Mouse (Mus musculus) bone marrow, adult 2 months (tissue): Measurements from ENCODE around the gene Sp100. TPM values are rescaled to one million over a fixed set of nuclear protein-coding genes. Genes with fewer than 3 reads are reported as not detected.

ENCODE experiments used
- H3K27ac ChIP-seq: fragments of 200-500 bp; 2 replicates; pipeline ENCODE4 v1.5.1; 2012; ENCODE audit warnings: low read depth, mild to moderate bottlenecking, control low read depth, inconsistent platforms, low read length; ENCODE audit not compliant: control insufficient read depth, poor library complexity, insufficient read depth
- H3K4me1 ChIP-seq: fragments of 200-500 bp; 2 replicates; pipeline ENCODE4 v1.6.1; 2011; ENCODE audit warnings: low read length; ENCODE audit not compliant: control insufficient read depth, insufficient read depth
- H3K4me3 ChIP-seq: fragments of 200-500 bp; replicated peaks from 2 replicates; pipeline ENCODE3; 2011; ENCODE audit warnings: mild to moderate bottlenecking, low read depth, low read length, control low read depth; ENCODE audit not compliant: control insufficient read depth
- CTCF ChIP-seq: fragments of 200-500 bp; IDR thresholded peaks from 2 replicates; pipeline ENCODE4 v1.5.1; 2011; ENCODE audit warnings: low read length, control low read depth; ENCODE audit not compliant: control insufficient read depth, insufficient read depth
- POLR2A ChIP-seq: fragments of 200-500 bp; IDR thresholded peaks from 2 replicates; pipeline ENCODE4 v1.6.1; 2011; ENCODE audit warnings: low read depth, mild to moderate bottlenecking, control low read depth, low read length, borderline replicate concordance; ENCODE audit not compliant: control insufficient read depth
- WGBS: fragments of 180-500 bp; shearing (Covaris S2); methylation state at CpG from one replicate; pipeline ENCODE4 v1.1.7; 2018; 5-methylcytosine and 5-hydroxymethylcytosine counted together
- polyA plus RNA-seq: library from polyadenylated mRNA; stranded (reverse); fragments of >200 nt; gene quantifications from 2 replicates; pipeline ENCODE4 v1.2.4, GENCODE M21; 2011; ENCODE audit warnings: low replicate concordance; ENCODE audit not compliant: missing spikeins, insufficient read depth, insufficient read length

Gene Sp100
- polyA plus RNA-seq, 1 experiment = 147 TPM

DNA sequence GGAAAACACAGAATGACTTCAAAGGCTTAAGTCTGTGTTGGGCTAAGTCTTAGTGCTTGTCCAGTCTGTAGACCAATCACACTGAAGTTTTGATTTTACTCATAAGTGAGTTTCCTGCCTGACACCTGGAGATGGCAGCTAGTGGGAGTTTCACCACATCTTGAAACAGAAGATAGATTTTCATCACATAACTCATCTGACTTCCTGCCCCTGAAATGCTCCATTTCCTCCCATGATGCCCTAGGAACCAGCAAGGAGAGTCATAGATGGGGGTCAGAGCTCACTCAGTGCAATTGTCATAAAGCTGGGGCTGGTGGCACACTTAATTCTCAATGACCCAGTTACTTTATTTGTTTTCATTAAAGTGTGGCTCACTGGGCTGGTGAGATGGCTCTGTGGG lies 90.0 kb downstream of the Sp100 start:
- peaks cover 2% of the 10 kb centered on the region; the same call in 1 of the 2 replicates for H3K4me1 ChIP-seq
- H3K27ac ChIP-seq = no peak overlapping the region
- H3K4me3 ChIP-seq = no peak overlapping the region
- TF ChIP-seq POLR2A (no peak), CTCF (no peak)

DNA sequence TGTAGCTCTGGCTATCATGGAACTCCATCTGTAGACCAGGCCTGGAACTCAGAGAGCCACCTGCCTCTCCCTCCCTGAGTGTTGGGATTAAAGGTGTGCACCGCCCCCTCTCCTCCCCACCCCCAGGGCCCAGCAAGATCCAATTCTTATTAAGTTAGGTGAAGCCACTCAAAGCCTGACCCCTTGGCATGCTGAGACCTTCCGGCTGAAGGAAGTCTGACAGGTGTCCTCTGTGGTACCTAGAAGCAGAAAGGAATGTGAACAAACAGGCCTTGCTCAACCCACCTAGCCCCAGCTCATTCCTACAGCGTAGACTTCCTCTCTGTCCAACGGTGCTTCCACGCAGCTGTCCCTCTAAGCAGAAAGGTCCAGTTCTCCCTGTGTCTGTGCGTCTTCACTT lies 91.1 kb downstream of the Sp100 start:
- no peak for TF ChIP-seq POLR2A
- TF ChIP-seq CTCF = no peak
- peaks cover 2% of the 10 kb centered on the region; the same call in 1 of the 2 replicates for H3K4me1 ChIP-seq
- WGBS = 50% methylated on average over 6 of the region's 6 CpGs
- no peak overlapping the region for H3K27ac ChIP-seq
- H3K4me3 ChIP-seq = no peak overlapping the region

DNA sequence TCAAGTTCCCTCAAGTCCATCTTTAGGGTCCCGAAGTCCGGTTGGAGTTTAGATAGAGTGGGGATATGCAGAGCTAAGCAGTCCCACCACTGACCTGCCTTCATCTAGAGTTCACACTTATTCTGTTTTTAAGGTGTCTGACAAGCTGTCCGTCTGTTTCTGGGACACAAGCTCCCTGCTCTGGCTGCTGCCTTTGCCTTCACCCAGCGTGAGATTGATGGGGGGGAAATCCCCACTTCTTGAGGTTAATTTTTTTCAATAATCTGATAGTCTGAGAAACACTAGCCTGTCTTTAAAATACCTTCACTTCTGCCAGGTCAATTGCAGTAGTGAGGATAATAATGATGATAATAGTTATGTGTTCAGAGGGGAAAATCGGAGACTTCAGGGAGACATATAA lies 92.5 kb downstream of the Sp100 start:
- TF ChIP-seq POLR2A = no peak
- no peak for TF ChIP-seq CTCF
- H3K4me3 ChIP-seq = no peak overlapping the region
- H3K27ac ChIP-seq = no peak overlapping the region
- H3K4me1 ChIP-seq = peaks cover 2% of the 10 kb centered on the region; the same call in 1 of the 2 replicates
- 69% methylated on average over 5 of the region's 5 CpGs for WGBS

DNA sequence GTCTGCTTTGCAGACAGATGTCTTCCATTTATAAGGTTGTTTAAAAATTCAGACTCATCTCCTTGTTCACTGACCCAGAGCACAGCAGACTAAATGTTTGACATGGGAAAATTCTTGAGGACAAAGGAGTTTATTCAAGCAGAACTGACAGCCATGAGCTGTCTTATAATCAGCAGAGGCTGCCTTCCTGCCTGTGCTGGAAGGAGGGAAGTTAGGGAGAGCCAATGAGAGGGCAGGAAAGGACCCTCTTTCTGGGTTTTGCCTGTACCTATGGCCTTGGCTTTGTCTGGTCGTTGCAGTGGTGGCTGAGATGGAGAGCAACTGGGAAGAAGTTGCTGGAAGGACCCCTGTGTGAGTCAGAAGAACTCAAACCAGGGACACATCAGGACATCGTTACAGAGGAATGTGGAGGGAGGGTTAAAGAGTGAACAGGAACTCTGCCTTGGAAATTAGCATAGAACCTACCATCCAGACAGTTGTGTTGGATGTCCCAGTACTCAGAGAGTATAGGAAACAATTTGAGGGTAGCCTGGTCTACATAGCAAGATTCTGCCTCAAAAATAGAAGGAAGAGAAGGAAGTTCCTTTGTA lies 93.2 kb downstream of the Sp100 start:
- WGBS = 40% methylated on average over 2 of the region's 2 CpGs
- Histone ChIP-seq H3K4me1 (peaks cover 2% of the 10 kb centered on the region; the same call in 1 of the 2 replicates), H3K27ac (no peak overlapping the region), H3K4me3 (no peak overlapping the region)
- TF ChIP-seq POLR2A = no peak
- no peak for TF ChIP-seq CTCF

DNA sequence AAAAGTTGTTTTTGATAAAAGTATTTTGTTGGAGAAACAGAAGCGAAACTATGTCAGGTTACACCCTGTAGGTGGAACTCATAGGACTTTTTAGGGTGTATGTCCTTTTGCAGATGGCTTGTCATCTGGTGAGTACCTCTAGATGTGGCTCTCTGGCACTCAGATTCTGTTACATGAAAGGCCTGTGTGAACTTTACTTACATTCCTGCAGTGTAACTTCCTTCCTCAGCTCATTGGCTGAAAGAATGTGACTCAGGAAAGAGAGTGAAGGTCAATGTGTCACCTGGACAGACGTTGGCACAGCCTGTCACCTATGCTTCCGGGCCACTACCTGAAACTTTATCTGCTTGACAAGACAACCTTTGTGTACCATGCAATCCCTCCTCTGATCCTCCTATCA lies 94.8 kb downstream of the Sp100 start:
- WGBS = 69% methylated on average over 3 of the region's 3 CpGs
- H3K27ac ChIP-seq = no peak overlapping the region

DNA sequence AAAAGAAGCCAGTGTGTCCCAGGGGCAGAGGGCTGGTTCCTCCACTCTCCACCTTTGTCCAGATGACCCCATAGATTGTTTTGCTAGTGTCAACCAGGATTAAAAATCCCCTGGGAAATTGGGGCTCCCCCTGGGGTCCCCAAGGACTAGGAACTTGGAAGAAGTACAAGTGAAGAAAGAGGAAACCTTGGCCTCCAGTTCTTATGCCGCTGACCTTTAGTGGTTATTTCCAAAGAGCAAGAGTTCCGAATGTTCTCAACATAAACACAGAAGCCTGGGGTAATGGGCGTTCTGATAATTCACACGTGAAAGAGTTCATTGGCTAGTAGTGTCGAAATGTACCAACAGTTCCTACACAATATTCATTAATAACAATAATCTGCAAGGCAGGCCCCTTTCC lies 96.7 kb downstream of the Sp100 start:
- 43% methylated on average over 5 of the region's 5 CpGs for WGBS
- Histone ChIP-seq H3K4me1 (peaks cover 5% of the 10 kb centered on the region), H3K27ac (no peak overlapping the region), H3K4me3 (no peak overlapping the region)
- no peak for TF ChIP-seq CTCF
- no peak for TF ChIP-seq POLR2A

More for the DNA sequence above, 94.8 kb downstream of the Sp100 start:
- Histone ChIP-seq H3K4me3 (no peak overlapping the region), H3K4me1 (peaks cover 2% of the 10 kb centered on the region; the same call in 1 of the 2 replicates)
- TF ChIP-seq POLR2A (no peak), CTCF (no peak)

DNA sequence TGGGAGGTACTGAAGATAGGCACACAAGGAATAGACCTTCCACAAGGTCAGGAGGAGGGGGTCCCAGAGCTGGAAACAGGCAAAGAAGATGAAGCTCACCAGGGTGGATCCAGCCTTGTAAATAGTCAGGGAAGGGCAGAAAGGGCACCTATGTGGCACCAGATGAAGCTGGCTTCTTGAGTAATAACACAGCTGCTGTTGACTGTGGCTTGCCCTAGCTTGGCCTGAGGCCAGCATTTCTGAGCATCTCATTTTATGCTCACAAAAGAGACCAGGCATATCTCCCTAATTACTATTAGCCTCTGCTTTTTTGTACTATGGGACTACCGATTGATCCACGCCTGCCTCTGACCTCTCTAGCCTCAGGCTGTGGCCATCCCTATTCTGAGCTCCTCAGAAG lies 100.0 kb downstream of the Sp100 start:
- TF ChIP-seq POLR2A (no peak), CTCF (no peak)
- Histone ChIP-seq H3K4me1 (peaks cover 8% of the 10 kb centered on the region), H3K4me3 (no peak overlapping the region), H3K27ac (no peak overlapping the region)
- WGBS = 84% methylated on average over 2 of the region's 2 CpGs

DNA sequence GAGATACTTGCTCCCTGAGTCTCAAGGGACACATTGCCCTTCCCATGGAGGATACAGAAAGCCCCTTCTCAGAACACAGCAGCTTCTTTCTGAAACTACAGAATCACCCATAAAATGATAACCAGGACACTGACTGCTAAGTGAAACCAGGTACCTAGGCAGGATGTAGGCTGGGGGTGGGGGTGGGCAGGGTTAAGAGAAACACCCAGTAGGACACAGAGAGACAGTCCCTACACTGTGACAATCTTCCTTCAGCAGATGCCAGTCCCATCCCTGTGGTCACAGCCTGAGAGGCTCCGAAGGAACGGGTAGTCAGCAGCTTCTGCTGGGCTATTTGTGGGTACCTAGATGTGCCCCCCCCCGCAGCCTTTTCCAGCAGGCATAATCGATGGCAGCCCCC lies 100.9 kb downstream of the Sp100 start:
- Histone ChIP-seq H3K27ac (peak overlapping the region; percentile 76), H3K4me1 (peaks cover 8% of the 10 kb centered on the region), H3K4me3 (no peak overlapping the region)
- WGBS = 32% methylated on average over 4 of the region's 4 CpGs
- TF ChIP-seq CTCF (no peak), POLR2A (no peak)

DNA sequence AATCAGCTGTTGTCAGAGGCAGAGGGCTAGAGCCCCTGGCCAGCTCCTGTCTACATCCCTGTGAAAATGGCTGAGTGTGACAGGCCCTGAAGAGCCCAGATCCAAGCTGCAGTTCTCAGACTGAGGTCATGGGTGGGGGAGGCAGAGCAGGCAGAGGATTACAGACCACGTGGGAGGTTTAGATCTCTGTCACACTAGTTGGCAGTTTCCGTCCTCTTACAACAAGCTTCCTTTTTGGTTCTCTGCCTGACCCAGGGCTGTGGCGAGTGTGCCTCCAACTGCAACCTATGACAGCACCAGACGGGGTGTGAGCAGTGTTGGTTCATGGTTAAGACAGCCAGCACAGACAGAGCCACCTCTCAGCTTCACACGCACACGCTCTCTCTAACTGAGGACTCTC lies 101.7 kb downstream of the Sp100 start:
- WGBS = 8% methylated on average over 6 of the region's 6 CpGs
- H3K27ac ChIP-seq = peak overlapping the region; percentile 76
- TF ChIP-seq POLR2A (no peak), CTCF (no peak; the same call in 1 of the 2 replicates)
- H3K4me3 ChIP-seq = no peak overlapping the region
- H3K4me1 ChIP-seq = peaks cover 8% of the 10 kb centered on the region
